Mouse (Mus musculus) brown adipose tissue, adult 24 weeks (tissue): ENCODE results near the gene Anapc16. TPM values are rescaled to one million over a fixed set of nuclear protein-coding genes. Genes with fewer than 3 reads are reported as not detected.
"Not testable (repeated sequence)": the region's sequence is repeated elsewhere in the genome, so short reads cannot be mapped to it uniquely, and the experiment has no call there.

Experiments
- H3K27ac ChIP-seq: fragments of 200-500 bp; replicated peaks from 2 replicates; pipeline ENCODE4 v1.5.1; 2012; ENCODE audit warnings: low read depth, mild to moderate bottlenecking, low read length
- H3K4me1 ChIP-seq: fragments of 200-500 bp; 2 replicates; pipeline ENCODE4 v1.6.1; 2012; ENCODE audit warnings: low read length, mixed read lengths; ENCODE audit not compliant: control insufficient read depth, insufficient read depth, insufficient read length
- H3K4me3 ChIP-seq: fragments of 200-500 bp; 2 replicates; pipeline ENCODE4 v1.5.1; 2012; ENCODE audit warnings: low read depth, mild to moderate bottlenecking, low read length, moderate library complexity; ENCODE audit not compliant: insufficient read depth
- polyA plus RNA-seq: library from polyadenylated mRNA; stranded (reverse); fragments of >200 nt; gene quantifications from 2 replicates; pipeline ENCODE4 v1.2.4, GENCODE M21; 2012; ENCODE audit not compliant: missing spikeins, insufficient read depth, insufficient read length

Gene Anapc16
- polyA plus RNA-seq, 1 experiment = 60.8 TPM

DNA sequence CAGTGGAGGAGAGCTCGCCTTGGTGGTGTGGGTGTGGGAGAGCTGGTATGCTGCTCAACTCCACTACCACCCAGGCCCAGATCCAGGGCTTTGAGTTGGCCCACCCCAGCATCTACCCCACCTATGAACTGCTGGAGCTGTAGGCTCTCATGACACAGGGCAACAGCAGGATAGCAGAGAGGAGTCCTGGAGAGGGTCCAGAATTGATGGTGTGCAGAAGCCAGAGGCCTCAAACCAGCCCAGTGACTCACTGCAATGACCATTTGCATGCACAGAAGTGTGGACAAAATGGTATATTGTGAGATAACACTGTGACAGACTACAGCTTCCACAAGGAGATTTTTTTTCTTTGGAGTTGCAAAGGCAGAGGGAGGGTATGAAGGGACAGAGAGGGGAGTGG is 20.8 kb upstream of the Anapc16 start:
- H3K4me1 ChIP-seq = peaks cover 4% of the 10 kb centered on the region
- H3K4me3 ChIP-seq = no peak overlapping the region
- H3K27ac ChIP-seq = no peak overlapping the region

GRCm38 (mm10) chr10:60019299-60019698 is 16.4 kb upstream of the Anapc16 start:
- Histone ChIP-seq H3K4me3 (no peak overlapping the region), H3K27ac (no peak overlapping the region), H3K4me1 (no peaks in the 10 kb centered on the region)

DNA sequence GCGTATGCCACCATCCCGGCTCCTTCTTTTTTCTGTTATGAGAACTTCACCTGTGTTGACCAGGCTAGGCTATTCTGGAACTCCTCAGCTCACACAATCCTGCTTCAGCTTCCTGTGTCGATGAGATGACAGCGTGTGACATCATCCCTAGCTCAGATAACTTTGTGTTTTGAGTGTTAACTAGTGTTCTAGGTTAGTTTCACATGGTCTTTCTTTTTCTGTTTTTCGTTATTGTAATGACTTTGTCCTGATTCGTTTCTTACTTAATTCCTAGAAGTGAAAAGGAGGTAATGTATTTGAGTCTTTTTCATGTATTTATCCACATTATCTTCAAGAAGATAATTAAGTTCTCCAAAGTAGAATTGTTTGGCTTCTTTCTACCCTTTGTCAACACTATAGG is 13.3 kb upstream of the Anapc16 start:
- H3K27ac ChIP-seq = no peak overlapping the region
- no peak overlapping the region for H3K4me3 ChIP-seq
- no peaks in the 10 kb centered on the region for H3K4me1 ChIP-seq

GRCm38 (mm10) chr10:60009115-60009514 is 6.2 kb upstream of the Anapc16 start:
- H3K27ac ChIP-seq = 0 out of 2 replicates have a peak overlapping the region, but pooled peaks have one; percentile 5

DNA sequence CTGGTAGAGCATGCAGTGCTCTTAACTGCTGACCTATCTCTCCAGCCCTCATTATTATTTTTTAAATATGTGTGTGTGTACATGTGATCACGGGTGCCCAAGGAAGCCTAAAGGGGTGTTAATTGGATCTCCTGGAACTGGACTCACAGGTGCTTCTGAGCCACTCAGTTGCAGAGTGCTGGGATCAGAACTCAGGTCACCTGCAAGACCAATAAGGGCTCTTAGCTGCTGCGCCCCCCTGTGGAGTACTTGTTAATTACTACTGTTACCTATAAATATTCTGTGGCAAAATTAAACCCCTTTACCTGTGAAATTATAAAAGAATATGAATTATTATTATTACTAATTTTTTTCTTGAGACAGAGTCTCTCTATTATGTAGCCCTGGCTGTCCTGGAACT is 2.3 kb upstream of the Anapc16 start:
- Histone ChIP-seq H3K27ac (no peak overlapping the region), H3K4me3 (no peak overlapping the region), H3K4me1 (peaks cover 4% of the 10 kb centered on the region)

More at GRCm38 (mm10) chr10:60009115-60009514, 6.2 kb upstream of the Anapc16 start:
- Histone ChIP-seq H3K4me3 (no peak overlapping the region), H3K4me1 (no peaks in the 10 kb centered on the region; the same call in 1 of the 2 replicates)

- peak overlapping the region; percentile 70 for H3K27ac ChIP-seq
- H3K4me1 ChIP-seq = peaks cover 4% of the 10 kb centered on the region; the same call in 1 of the 2 replicates
- peak overlapping the region; percentile 77 for H3K4me3 ChIP-seq
These were observed 912 bp upstream of the Anapc16 start for GRCm38 (mm10) chr10:60003847-60004246.

DNA sequence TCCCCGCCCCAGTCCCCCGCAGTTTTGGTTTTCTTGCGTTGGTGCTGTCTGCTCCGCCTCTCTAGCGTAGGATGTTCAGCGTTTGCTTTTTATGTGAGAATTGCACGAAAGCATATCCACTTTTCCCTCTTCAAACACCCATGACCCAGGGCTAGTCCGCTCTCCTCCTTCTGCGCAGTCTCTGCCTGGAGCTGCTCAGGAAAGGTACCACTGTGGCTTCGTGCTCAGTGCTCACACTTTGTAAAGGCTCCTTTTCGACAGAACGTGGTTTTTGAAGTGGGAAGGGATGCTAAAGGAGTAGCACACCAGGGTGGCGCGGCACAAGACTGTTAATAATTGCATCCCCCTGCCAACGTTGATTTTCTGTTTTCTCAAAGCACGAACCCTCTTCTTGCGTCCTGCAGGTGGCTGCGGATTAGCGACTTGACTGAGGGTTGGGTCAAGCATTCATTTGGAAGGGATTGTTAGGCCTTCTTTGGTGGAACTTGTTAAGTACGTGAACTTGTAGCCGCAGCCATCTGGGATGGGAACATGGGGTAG is 348 bp upstream of the Anapc16 start:
- Histone ChIP-seq H3K4me3 (peak overlapping the region; percentile 77), H3K27ac (peak overlapping the region; percentile 70), H3K4me1 (peaks cover 4% of the 10 kb centered on the region; the same call in 1 of the 2 replicates)

GRCm38 (mm10) chr10:60002203-60002602 is 732 bp downstream of the Anapc16 start:
- peak overlapping the region; percentile 77 for H3K4me3 ChIP-seq
- H3K27ac ChIP-seq = peak overlapping the region; percentile 55
- H3K4me1 ChIP-seq = peaks cover 4% of the 10 kb centered on the region; the same call in 1 of the 2 replicates

- not testable (repeated sequence) for H3K27ac ChIP-seq, H3K4me1 ChIP-seq
- peak overlapping the region; percentile 23; the same call in 1 of the 2 replicates for H3K4me3 ChIP-seq
These were observed 1.3 kb downstream of the Anapc16 start for GRCm38 (mm10) chr10:60001663-60002062.

GRCm38 (mm10) chr10:59999057-59999456 is 3.9 kb downstream of the Anapc16 start:
- Histone ChIP-seq H3K4me1 (peaks cover 4% of the 10 kb centered on the region; the same call in 1 of the 2 replicates), H3K4me3 (no peak overlapping the region), H3K27ac (no peak overlapping the region)

DNA sequence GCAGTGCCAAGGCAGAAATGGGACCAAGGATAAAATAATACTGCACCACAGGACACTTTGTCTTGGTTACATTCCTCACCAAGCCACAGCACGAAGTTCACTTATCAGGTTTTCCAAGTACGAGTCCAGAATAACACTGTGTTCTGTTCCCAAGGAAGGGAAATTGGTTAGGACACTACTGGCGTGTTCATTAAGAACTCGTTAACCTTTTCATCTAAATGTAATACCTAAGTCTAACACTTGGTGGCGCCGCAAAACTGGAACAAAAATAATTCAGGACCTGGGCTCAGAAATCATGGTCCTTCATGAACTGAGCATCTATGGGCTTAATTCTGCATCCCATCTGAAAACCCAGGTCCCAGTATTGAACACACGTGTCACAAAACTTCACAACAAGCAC is 5.3 kb downstream of the Anapc16 start:
- peaks cover 4% of the 10 kb centered on the region; the same call in 1 of the 2 replicates for H3K4me1 ChIP-seq
- H3K4me3 ChIP-seq = no peak overlapping the region
- H3K27ac ChIP-seq = no peak overlapping the region

GRCm38 (mm10) chr10:59995889-59996288 is 7.0 kb downstream of the Anapc16 start:
- H3K27ac ChIP-seq = no peak overlapping the region
- no peaks in the 10 kb centered on the region for H3K4me1 ChIP-seq
- H3K4me3 ChIP-seq = no peak overlapping the region

DNA sequence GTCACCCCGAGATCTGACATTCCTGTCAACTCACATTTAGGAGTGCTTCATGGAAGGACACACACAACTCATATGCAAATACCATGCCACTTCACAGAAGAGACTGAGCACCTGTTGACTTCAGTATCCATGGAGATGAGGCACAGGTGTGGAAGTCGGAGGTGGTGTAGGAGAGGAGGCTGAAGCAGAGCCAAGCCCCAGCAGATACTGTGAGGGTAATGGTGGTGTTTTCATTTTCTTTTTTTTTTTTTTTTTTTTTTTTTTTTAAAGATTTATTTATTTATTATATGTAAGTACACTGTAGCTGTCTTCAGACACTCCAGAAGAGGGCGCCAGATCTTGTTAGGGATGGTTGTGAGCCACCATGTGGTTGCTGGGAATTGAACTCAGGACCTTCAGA is 9.1 kb downstream of the Anapc16 start:
- H3K27ac ChIP-seq, H3K4me3 ChIP-seq, H3K4me1 ChIP-seq: not testable (repeated sequence)

- Histone ChIP-seq H3K27ac (no peak overlapping the region), H3K4me3 (no peak overlapping the region)
These were observed 10.9 kb downstream of the Anapc16 start for GRCm38 (mm10) chr10:59992024-59992423.

GRCm38 (mm10) chr10:59991262-59991880 is 11.6 kb downstream of the Anapc16 start:
- Histone ChIP-seq H3K27ac (peak overlapping the region; percentile 28; the same call in 1 of the 2 replicates), H3K4me1 (no peaks in the 10 kb centered on the region), H3K4me3 (no peak overlapping the region)

More at GRCm38 (mm10) chr10:59992024-59992423, 10.9 kb downstream of the Anapc16 start:
- H3K4me1 ChIP-seq = no peaks in the 10 kb centered on the region

- no peaks in the 10 kb centered on the region for H3K4me1 ChIP-seq
- no peak overlapping the region for H3K4me3 ChIP-seq
- no peak overlapping the region for H3K27ac ChIP-seq
These were observed 12.5 kb downstream of the Anapc16 start for GRCm38 (mm10) chr10:59990393-59990792.
